In genomic region chr9:83910926-83911325, GRCm38 (mm10) we compare ENCODE assay signal across 17 mouse cellular contexts.
"Had no signal": no experiment of that assay in that cellular context is flagged by ENCODE, and none has a peak within 500 bp of the region (broad histone marks: within the 10 kb centered on the region; RNA-seq: fewer than 3 reads in every experiment).

No protein-coding gene starts in this region.

- ATAC-seq: liver, embryonic 12.5 days; liver, postnatal 0 days; lung, postnatal 0 days; midbrain, embryonic 13.5 days; midbrain, embryonic 15.5 days; midbrain, embryonic 16.5 days had no signal

- DNase-seq: left cerebral cortex, postnatal 4 days; liver; liver, embryonic 13.5 days; liver, postnatal 0 days; lung, adult 18-20 months; lung, adult 2 months; lung, embryonic 14.5 days; lung, postnatal 10 days; lung, postnatal 14 days; lung, postnatal 36 days; lung, postnatal 4 days; midbrain, embryonic 14.5 days had no signal
